Mouse (Mus musculus): Measurements from ENCODE around the gene Pik3cd. TPM values are rescaled to one million over a fixed set of nuclear protein-coding genes. Genes with fewer than 3 reads are reported as not detected.

Gene Pik3cd
- polyA plus RNA-seq (2014; fragmentation: Illumina TruSeq; extraction: RNeasy Lipid Tissue Mini Kit (QIAGEN cat#74804); ENCODE audit: low read depth, low replicate concordance): 2.7 TPM

GRCm38 (mm10) chr4:149702210-149702979 lies at the start of gene Pik3cd:
Pik3cd (minus strand) TSS chr4:149702571.

DNA sequence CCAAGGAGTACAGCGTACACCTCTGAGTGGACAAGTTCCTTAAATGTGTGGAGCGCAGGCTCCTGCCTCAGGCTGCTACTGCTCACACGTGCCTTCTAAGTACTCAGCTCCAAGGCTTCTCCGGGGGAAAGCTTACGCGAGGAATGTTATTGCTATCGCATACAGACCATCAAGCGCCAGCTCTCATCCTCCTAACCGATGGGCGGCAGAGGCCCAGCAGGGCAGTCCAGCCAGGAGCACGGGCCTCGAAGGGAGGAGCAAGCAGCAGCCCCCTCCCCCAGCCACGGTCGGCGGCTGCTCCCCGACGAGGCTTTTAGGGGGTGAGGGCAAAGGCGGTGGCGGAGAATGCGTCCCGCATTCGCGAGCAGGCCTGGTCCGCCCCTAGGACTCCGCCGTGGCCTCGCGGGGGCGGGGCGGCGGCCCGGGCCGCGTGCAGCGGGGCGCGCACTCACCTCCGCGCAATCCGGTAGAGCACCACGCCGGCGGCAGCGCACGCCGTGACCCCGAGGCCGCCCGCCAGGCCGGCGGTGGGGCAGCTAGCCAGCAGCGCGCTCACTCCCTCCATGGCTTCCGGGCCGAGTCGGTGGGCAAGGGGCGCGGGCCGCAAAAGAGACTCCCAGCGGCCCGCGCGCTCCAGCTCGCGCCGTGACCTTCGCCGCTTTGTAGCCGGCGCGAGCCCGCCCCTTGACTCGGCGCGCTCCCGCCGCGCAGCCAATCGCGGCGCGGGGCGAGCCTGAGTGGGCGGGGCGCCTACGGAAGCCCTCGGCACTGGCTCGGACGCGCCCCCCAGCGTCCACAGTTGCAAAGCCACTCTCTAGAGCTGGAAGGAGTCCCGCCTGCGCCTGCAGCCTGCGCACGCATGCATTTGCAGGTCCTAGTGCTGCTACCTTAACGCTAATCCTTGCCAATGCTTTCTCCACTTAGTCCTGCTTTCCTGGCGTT lies 35.3 kb upstream of the Pik3cd start, which contains the start of gene Tmem201:
Gene Tmem201 (minus strand): TSS at position 662 of the 942 bp plus-strand sequence.

Other genes starting within 250 kb of the Pik3cd start
- 26.2 TPM for gene Rbp7, start 247.6 kb downstream of the Pik3cd start, polyA plus RNA-seq (2014; fragmentation: Illumina TruSeq; extraction: RNeasy Lipid Tissue Mini Kit (QIAGEN cat#74804); ENCODE audit: low read depth, low replicate concordance)
- not detected for gene Tmem274, start 225.2 kb downstream of the Pik3cd start, polyA plus RNA-seq (2014; fragmentation: Illumina TruSeq; extraction: RNeasy Lipid Tissue Mini Kit (QIAGEN cat#74804); ENCODE audit: low read depth, low replicate concordance)
- gene Nmnat1, start 217.4 kb downstream of the Pik3cd start, polyA plus RNA-seq (2014; fragmentation: Illumina TruSeq; extraction: RNeasy Lipid Tissue Mini Kit (QIAGEN cat#74804); ENCODE audit: low read depth, low replicate concordance): 32.1 TPM
- 40.7 TPM for gene Lzic, start 217.3 kb downstream of the Pik3cd start, polyA plus RNA-seq (2014; fragmentation: Illumina TruSeq; extraction: RNeasy Lipid Tissue Mini Kit (QIAGEN cat#74804); ENCODE audit: low read depth, low replicate concordance)
- gene Ctnnbip1, start 184.3 kb downstream of the Pik3cd start, polyA plus RNA-seq (2014; fragmentation: Illumina TruSeq; extraction: RNeasy Lipid Tissue Mini Kit (QIAGEN cat#74804); ENCODE audit: low read depth, low replicate concordance): 20.2 TPM
- 48.0 TPM for gene Clstn1, start 116.1 kb downstream of the Pik3cd start, polyA plus RNA-seq (2014; fragmentation: Illumina TruSeq; extraction: RNeasy Lipid Tissue Mini Kit (QIAGEN cat#74804); ENCODE audit: low read depth, low replicate concordance)
- gene Tmem201, start 35.5 kb upstream of the Pik3cd start, polyA plus RNA-seq (2014; fragmentation: Illumina TruSeq; extraction: RNeasy Lipid Tissue Mini Kit (QIAGEN cat#74804); ENCODE audit: low read depth, low replicate concordance): 72.0 TPM
- gene Slc25a33, start 71.7 kb upstream of the Pik3cd start, polyA plus RNA-seq (2014; fragmentation: Illumina TruSeq; extraction: RNeasy Lipid Tissue Mini Kit (QIAGEN cat#74804); ENCODE audit: low read depth, low replicate concordance): 17.3 TPM